Mouse (Mus musculus): ENCODE measurements at regions not wholly inside any gene's neighbourhood (a gene's known extent, or its start where the extent isn't known, plus 50 kb on each side); places are given as distances from the start of the nearest gene placed in this dataset.

DNA sequence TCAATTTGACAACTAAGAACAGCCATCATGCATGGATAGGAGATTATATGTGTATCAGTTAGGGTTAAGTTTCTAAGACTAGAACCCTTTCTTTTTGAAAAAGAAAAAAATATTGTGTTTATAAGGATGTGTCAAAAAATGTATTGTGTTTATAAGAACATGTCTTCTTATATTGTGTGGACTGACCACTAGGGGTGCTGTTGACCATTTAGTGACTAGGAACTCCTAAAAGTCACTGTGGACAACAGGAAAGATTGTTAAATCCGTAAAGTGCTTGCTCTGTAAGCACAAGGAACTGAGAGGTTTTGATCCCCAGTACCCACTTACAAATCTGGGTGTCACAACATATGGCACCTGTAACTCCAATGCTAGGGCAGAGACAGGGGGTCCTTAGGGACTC is 170.6 kb downstream of the Fndc1 start:
- Histone ChIP-seq H3K4me2 (no peak overlapping the region), H3K27ac (no peak overlapping the region), H3K36me3 (no peaks in the 10 kb centered on the region), H3K9ac (no peak overlapping the region), H3K9me3 (no peaks in the 10 kb centered on the region), H3K27me3 (no peaks in the 10 kb centered on the region), H3K4me3 (no peak overlapping the region), H3K4me1 (peaks cover 22% of the 10 kb centered on the region)
- ATAC-seq (ENCODE audit: borderline replicate concordance, extremely low read depth, low FRiP score, low TSS enrichment), result no peak
- WGBS, result 51% methylated on average over 1 of the region's 1 CpGs

DNA sequence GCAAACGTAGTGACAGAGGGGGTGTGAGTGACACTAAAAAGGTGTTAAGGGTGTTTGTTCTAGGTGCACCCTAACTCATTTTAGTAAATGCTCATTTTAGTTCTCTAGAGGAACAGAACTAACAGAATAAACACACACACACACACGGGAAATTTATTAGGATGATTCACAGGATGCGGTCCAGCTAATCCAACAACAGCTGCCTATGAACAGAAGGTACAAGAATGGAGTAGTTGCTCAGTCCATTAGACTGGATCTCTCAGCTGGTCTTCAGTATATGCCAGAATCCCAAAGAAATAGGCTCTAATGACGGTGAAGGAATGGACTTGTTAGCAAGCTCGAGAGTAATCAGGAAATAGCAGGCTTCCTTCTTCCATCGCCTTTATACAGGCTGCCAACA is 171.1 kb downstream of the Fndc1 start:
- no peak for ATAC-seq (ENCODE audit: borderline replicate concordance, extremely low read depth, low FRiP score, low TSS enrichment)
- WGBS, result 76% methylated on average over 6 of the region's 6 CpGs
- Histone ChIP-seq H3K36me3 (no peaks in the 10 kb centered on the region), H3K9me3 (no peaks in the 10 kb centered on the region), H3K9ac (no peak overlapping the region), H3K27me3 (no peaks in the 10 kb centered on the region), H3K27ac (no peak overlapping the region), H3K4me3 (no peak overlapping the region), H3K4me1 (peaks cover 22% of the 10 kb centered on the region), H3K4me2 (no peak overlapping the region)

DNA sequence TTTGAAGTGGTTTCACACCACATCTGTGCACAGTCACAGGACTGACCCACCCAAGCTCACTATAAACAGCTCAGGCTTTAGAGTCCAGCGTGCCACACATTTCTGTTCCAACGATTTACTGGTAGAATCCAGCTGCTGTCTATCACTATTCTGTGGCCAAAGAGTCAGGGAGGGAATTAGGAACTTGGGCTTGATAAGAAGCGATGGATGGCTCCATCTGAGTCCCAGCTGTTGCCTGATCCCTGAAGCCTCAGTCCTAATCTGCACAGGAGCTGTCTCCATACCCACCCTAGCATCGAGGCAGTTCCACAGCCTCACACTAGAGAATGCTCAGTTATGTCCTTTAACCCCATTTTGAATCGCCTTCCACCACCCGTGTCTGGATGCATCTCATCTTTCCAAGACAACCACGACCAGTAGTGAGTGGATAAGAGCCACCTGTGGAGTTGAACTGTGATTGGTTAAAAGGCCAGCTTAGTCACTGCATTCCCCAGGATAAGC is 173.0 kb downstream of the Fndc1 start:
- WGBS, result 29% methylated on average over 7 of the region's 7 CpGs

DNA sequence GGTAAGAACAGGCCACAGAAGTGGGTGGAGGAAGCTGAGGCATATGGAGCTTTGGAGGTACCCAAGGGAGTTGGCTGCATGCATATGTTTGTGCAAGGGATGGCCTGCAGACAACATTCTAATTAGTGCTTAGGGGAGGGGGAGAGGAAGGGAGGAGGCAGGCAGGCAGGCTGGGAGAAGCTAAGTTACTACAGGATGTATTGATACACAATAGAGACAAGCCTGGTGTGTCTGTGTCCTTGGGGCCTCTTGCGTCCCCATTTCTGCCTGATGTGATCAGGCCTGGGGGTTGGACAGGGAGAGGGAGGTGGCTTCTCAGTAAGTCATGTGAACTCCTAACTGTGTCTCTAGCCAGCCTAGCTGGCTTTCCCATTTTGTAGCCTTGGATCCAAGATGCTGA is 175.1 kb downstream of the Fndc1 start:
- WGBS, result 63% methylated on average over 1 of the region's 1 CpGs
- Histone ChIP-seq H3K4me2 (no peak overlapping the region), H3K27ac (no peak overlapping the region), H3K9me3 (no peaks in the 10 kb centered on the region), H3K9ac (no peak overlapping the region), H3K4me1 (peaks cover 22% of the 10 kb centered on the region), H3K4me3 (no peak overlapping the region), H3K36me3 (no peaks in the 10 kb centered on the region), H3K27me3 (no peaks in the 10 kb centered on the region)
- no peak for ATAC-seq (ENCODE audit: borderline replicate concordance, extremely low read depth, low FRiP score, low TSS enrichment)

More for the DNA sequence above, 173.0 kb downstream of the Fndc1 start:
- H3K4me3 ChIP-seq, result no peak overlapping the region
- no peaks in the 10 kb centered on the region for H3K36me3 ChIP-seq
- no peaks in the 10 kb centered on the region for H3K9me3 ChIP-seq
- H3K27ac ChIP-seq, result peak overlapping the region; percentile 0; the same call in 1 of the 2 replicates
- no peak overlapping the region for H3K4me2 ChIP-seq
- H3K4me1 ChIP-seq, result peaks cover 22% of the 10 kb centered on the region
- ATAC-seq (ENCODE audit: borderline replicate concordance, extremely low read depth, low FRiP score, low TSS enrichment), result peak; percentile 96
- H3K9ac ChIP-seq, result no peak overlapping the region
- H3K27me3 ChIP-seq, result no peaks in the 10 kb centered on the region

DNA sequence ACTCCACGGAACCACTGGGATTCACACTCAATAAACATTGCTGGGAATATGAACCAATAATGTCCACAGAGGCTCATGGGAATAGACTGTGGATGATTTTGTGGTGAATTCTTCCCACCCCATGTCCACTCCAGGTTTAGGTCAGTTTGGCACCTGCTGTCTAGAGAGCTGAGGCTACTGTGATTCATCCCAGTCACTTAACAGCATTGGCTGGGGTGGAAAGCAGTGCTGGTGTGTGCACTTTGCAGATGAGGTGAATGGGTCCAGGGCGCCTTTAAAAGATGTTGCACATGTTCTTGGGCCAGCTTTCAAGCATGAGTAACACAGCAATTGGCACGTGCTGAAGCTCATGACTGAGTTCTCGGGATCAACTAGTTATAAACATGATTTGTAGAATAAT is 176.7 kb downstream of the Fndc1 start:
- H3K4me1 ChIP-seq, result peaks cover 19% of the 10 kb centered on the region
- no peak overlapping the region for H3K4me3 ChIP-seq
- H3K9me3 ChIP-seq, result no peaks in the 10 kb centered on the region
- ATAC-seq (ENCODE audit: borderline replicate concordance, extremely low read depth, low FRiP score, low TSS enrichment), result no peak
- H3K27me3 ChIP-seq, result no peaks in the 10 kb centered on the region
- WGBS, result 85% methylated on average over 4 of the region's 4 CpGs
- no peak overlapping the region for H3K4me2 ChIP-seq
- H3K27ac ChIP-seq, result no peak overlapping the region
- H3K9ac ChIP-seq, result no peak overlapping the region
- no peaks in the 10 kb centered on the region for H3K36me3 ChIP-seq

DNA sequence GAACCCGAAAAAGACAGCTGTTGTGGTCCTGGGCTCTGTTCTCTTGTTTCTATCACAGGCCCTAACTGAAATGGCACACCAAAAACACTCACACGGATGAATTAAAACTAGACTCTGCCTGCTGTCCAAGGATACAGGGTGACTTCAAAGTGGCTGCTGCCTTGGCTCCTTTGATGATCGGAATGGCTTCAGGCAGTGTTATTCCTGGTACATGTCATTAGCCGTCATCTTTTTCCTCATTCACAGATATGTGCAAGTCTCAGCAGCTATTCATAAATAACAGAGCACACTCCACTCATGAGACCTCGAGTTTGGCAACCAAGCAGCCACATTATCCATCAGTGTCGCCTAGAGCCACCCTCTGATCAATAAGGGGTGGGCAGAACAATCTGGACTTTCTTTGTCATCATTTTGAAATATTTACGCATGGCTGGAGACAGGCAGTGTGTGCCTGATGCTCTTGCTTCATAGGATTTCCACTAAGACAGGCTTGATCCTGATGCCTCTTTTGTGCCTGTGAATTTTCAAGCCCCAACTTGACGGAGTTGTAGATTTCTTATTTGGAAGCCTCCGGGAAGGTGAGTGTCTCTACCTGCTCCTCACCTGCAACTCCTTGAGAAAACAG is 182.1 kb downstream of the Fndc1 start:
- Histone ChIP-seq H3K9me3 (no peaks in the 10 kb centered on the region), H3K4me1 (peaks cover 14% of the 10 kb centered on the region), H3K4me2 (no peak overlapping the region), H3K27ac (no peak overlapping the region), H3K9ac (no peak overlapping the region), H3K4me3 (no peak overlapping the region), H3K27me3 (no peaks in the 10 kb centered on the region), H3K36me3 (no peaks in the 10 kb centered on the region)
- no peak for ATAC-seq (ENCODE audit: borderline replicate concordance, extremely low read depth, low FRiP score, low TSS enrichment)
- WGBS, result 55% methylated on average over 9 of the region's 9 CpGs

DNA sequence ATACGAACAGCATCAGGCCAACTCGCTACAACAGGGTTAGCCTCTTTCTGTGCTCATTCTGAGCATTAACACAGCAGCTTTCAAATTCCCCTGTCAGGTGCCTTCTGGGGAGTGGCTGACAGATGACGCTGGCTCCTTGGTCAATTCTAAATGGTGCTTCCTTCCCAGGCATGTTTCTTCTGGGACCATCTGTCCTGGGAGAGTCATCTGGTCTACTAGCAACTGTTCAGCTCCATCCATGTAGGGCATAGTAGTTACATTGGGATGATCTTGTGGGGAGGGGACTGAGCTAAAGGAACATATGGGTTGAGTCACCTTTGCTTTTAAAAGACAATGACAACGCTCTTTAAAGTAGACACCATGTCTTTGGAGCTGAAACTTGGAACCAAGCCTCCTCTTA is 183.5 kb downstream of the Fndc1 start:
- Histone ChIP-seq H3K4me1 (peaks cover 14% of the 10 kb centered on the region), H3K4me3 (no peak overlapping the region), H3K9me3 (no peaks in the 10 kb centered on the region), H3K27ac (no peak overlapping the region), H3K9ac (no peak overlapping the region), H3K4me2 (no peak overlapping the region), H3K27me3 (no peaks in the 10 kb centered on the region), H3K36me3 (no peaks in the 10 kb centered on the region)
- 91% methylated on average over 4 of the region's 4 CpGs for WGBS
- no peak for ATAC-seq (ENCODE audit: borderline replicate concordance, extremely low read depth, low FRiP score, low TSS enrichment)

DNA sequence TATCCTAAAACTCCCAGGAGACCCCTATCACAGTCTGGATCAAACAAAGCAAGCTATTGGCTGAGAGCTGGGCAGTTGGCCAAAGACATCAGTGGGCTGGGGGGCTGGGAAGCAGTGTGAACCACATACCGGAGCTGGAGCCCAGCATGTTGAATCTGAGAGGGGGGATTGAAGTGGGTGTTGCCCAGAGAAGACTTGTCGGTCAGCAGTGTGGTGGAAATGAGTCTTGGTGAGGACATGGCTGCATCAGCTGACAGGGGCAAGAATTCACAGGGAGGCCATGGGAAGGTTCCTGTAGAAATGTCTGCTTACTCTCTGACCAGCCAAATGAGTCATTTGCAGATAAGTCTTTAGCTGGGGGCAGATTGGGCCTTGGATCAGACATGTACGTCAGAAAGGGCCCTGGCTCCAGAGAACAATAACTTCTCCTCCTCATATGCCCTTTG is 184.6 kb downstream of the Fndc1 start:
- H3K4me3 ChIP-seq, result no peak overlapping the region
- H3K27ac ChIP-seq, result 0 out of 2 replicates have a peak overlapping the region, but pooled peaks have one; percentile 50
- no peak overlapping the region for H3K4me2 ChIP-seq
- H3K36me3 ChIP-seq, result no peaks in the 10 kb centered on the region
- H3K27me3 ChIP-seq, result no peaks in the 10 kb centered on the region
- peaks cover 14% of the 10 kb centered on the region for H3K4me1 ChIP-seq
- peak; percentile 71; the same call in 1 of the 2 replicates for ATAC-seq (ENCODE audit: borderline replicate concordance, extremely low read depth, low FRiP score, low TSS enrichment)
- no peak overlapping the region for H3K9ac ChIP-seq
- H3K9me3 ChIP-seq, result no peaks in the 10 kb centered on the region
- WGBS, result 5% methylated on average over 3 of the region's 3 CpGs

DNA sequence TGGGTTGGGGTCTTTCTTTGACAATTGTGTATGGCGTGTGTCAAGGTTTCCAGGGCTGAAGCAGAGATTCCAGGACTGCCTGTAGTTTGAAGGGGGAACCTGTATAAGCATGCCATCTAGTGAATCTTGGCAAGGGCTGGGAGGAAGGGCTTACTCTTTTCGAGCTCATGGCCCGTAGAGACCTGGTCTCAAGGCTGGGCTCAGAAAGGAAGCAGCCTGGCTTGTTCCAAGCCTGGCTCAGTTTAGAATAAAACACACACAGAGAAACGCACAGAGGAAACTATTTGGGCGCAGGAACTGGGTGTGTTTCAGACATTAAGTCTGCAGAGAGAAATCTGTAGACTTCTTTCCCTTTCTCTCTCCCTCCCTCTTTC is 192.8 kb downstream of the Fndc1 start:
- Histone ChIP-seq H3K4me1 (peaks cover 10% of the 10 kb centered on the region), H3K9ac (no peak overlapping the region), H3K27me3 (no peaks in the 10 kb centered on the region), H3K36me3 (no peaks in the 10 kb centered on the region), H3K4me2 (no peak overlapping the region), H3K4me3 (no peak overlapping the region), H3K9me3 (no peaks in the 10 kb centered on the region; the same call in 1 of the 2 replicates), H3K27ac (peak overlapping the region; percentile 18; the same call in 1 of the 2 replicates)
- WGBS, result 50% methylated on average over 5 of the region's 5 CpGs
- no peak for ATAC-seq (ENCODE audit: borderline replicate concordance, extremely low read depth, low FRiP score, low TSS enrichment)

DNA sequence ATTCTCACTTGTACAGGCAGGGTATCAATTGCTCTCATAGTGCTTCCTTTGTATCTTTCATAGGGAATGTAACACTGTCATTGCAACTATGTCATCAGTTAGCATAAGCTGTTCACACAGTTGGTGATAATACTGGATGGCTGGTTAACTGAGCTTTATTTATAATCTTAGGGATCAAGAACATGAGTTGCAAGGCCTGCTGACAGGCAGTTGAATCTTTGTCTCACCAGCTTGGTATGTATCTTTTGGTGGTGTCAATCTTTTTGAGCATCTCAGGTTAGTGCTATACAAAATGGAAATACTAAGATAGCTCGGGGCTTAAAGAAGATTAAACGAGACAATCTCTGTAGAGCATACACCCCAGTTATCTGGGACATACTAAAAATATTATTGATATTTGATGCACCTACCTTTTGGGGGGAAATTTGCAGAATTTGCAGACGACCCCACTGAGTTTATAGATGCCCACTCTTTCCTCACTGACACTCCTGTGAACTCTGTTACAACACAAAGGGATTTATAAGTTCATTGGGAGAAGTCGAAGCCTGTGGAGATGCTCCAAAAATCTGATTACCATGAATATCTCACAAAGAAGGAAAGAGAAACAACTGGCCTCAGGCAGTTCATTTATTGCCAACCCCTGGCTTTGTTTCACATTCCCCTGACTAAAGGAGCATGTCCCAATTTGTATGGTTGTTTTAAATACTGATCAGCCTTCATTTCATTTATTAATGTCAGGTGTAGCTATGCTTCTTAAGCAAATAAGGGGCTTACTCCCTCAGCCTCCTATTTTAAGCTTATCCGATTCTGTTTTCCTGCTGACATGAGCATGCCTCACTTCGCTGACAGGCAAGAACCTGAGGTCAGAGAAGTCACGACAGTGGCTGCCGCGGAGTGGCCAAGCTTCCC is 193.5 kb downstream of the Fndc1 start:
- no peak overlapping the region for H3K4me2 ChIP-seq
- WGBS, result 48% methylated on average over 9 of the region's 9 CpGs
- 0 out of 2 replicates have a peak overlapping the region, but pooled peaks have one; percentile 18 for H3K27ac ChIP-seq

DNA sequence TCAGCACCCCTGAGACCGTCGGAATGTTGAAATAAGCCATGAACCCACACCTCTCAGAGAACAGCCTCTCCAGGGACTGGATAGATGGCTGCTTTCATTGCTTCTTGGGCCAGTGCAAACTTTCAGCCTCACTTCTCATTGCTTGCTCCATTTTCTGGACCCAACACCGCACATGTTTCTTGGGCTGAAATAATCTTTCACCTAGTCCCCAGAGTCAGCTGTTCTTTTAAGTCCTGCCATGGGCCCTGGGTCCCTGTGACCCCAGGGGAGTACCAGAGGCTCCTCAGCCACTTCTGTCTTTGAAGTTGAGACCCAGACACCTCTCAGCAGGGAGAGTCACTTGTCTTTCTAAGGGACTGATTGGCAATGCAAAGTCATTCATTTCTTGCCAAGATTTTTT is 201.4 kb downstream of the Fndc1 start:
- 68% methylated on average over 3 of the region's 3 CpGs for WGBS
- H3K9ac ChIP-seq, result no peak overlapping the region
- no peak for ATAC-seq (ENCODE audit: borderline replicate concordance, extremely low read depth, low FRiP score, low TSS enrichment)

More for the DNA sequence above, 193.5 kb downstream of the Fndc1 start:
- ATAC-seq (ENCODE audit: borderline replicate concordance, extremely low read depth, low FRiP score, low TSS enrichment), result no peak
- Histone ChIP-seq H3K9ac (no peak overlapping the region), H3K27me3 (no peaks in the 10 kb centered on the region), H3K36me3 (no peaks in the 10 kb centered on the region), H3K9me3 (no peaks in the 10 kb centered on the region; the same call in 1 of the 2 replicates), H3K4me1 (peaks cover 10% of the 10 kb centered on the region), H3K4me3 (no peak overlapping the region)

DNA sequence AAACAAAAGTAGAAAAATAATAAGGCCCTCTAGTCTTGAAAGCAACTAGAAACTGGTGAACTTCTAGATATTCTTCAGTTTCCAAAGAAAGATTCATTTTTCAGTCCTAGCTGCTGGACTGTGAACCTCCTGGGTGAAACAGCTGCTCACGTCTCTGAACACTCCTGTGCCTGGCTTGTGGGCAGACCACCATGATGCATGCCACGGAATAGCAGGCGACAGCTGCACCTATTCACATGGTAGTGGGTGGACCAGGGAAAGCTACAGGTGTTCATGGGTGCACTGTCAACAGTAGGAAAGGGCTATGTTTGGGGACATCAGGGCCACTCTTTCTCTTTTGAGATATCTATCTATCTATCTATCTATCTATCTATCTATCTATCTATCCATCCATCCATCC is 203.7 kb downstream of the Fndc1 start:
- Histone ChIP-seq H3K9me3 (no peaks in the 10 kb centered on the region), H3K4me2 (no peak overlapping the region), H3K9ac (no peak overlapping the region), H3K36me3 (no peaks in the 10 kb centered on the region), H3K4me3 (no peak overlapping the region), H3K4me1 (no peaks in the 10 kb centered on the region), H3K27me3 (no peaks in the 10 kb centered on the region), H3K27ac (no peak overlapping the region)
- no peak for ATAC-seq (ENCODE audit: borderline replicate concordance, extremely low read depth, low FRiP score, low TSS enrichment)
- WGBS, result 82% methylated on average over 3 of the region's 3 CpGs

More for the DNA sequence above, 201.4 kb downstream of the Fndc1 start:
- no peak overlapping the region for H3K27ac ChIP-seq
- H3K36me3 ChIP-seq, result no peaks in the 10 kb centered on the region
- H3K4me3 ChIP-seq, result no peak overlapping the region
- no peaks in the 10 kb centered on the region for H3K27me3 ChIP-seq
- no peaks in the 10 kb centered on the region for H3K4me1 ChIP-seq
- H3K4me2 ChIP-seq, result no peak overlapping the region
- H3K9me3 ChIP-seq, result no peaks in the 10 kb centered on the region; the same call in 1 of the 2 replicates
